Mouse (Mus musculus) hindbrain, embryonic 14.5 days (tissue): ENCODE results near the gene Cd24a. TPM values are rescaled to one million over a fixed set of nuclear protein-coding genes. Genes with fewer than 3 reads are reported as not detected.

Source experiments
- ATAC-seq: fragments of 200-750 bp; cut with Nextera tagmentation; 2 replicates; pipeline ENCODE4 v1.8.0; 2017; ENCODE audit warnings: moderate number of reproducible peaks, mild to moderate bottlenecking, moderate TSS enrichment, moderate library complexity; ENCODE audit not compliant: low FRiP score
- DNase-seq: peaks from one replicate; pipeline ENCODE4 v3.0.0-alpha.2; 2015; ENCODE audit warnings: low spot score
- H3K27ac ChIP-seq: fragments of 300-500 bp; sonication (generic); 2 replicates; pipeline ENCODE4 v1.5.1; 2014; ENCODE audit warnings: mild to moderate bottlenecking, moderate library complexity
- H3K27me3 ChIP-seq: fragments of 300-500 bp; sonication (generic); 2 replicates; pipeline ENCODE4 v1.6.1; 2014; ENCODE audit warnings: mild to moderate bottlenecking, low read length, mixed read lengths; ENCODE audit not compliant: control insufficient read depth, insufficient read depth
- H3K36me3 ChIP-seq: fragments of 300-500 bp; sonication (generic); replicated peaks from 2 replicates; pipeline ENCODE4 v1.6.1; 2014; ENCODE audit not compliant: control insufficient read depth, insufficient read depth
- H3K4me1 ChIP-seq: fragments of 300-500 bp; sonication (generic); replicated peaks from 2 replicates; pipeline ENCODE4 v1.6.1; 2014; ENCODE audit warnings: antibody characterized with exemption, low read length, mixed read lengths; ENCODE audit not compliant: control insufficient read depth, insufficient read depth
- H3K4me2 ChIP-seq: fragments of 300-500 bp; sonication (generic); replicated peaks from 2 replicates; pipeline ENCODE4 v1.6.1; 2014; ENCODE audit warnings: mild to moderate bottlenecking, moderate library complexity
- H3K4me3 ChIP-seq: fragments of 300-500 bp; sonication (generic); replicated peaks from 2 replicates; pipeline ENCODE4 v1.5.1; 2014; ENCODE audit warnings: mild to moderate bottlenecking, low read length
- H3K9ac ChIP-seq: fragments of 300-500 bp; sonication (generic); 2 replicates; pipeline ENCODE4 v1.6.1; 2014
- H3K9me3 ChIP-seq: fragments of 300-500 bp; sonication (generic); 2 replicates; pipeline ENCODE4 v1.6.1; 2016; ENCODE audit warnings: low read length; ENCODE audit not compliant: control insufficient read depth
- WGBS: fragments of 180-500 bp; shearing (Covaris S2); extraction: QIAGEN DNeasy Blood & Tissue Kit; methylation state at CpG from one replicate; pipeline ENCODE4 v1.1.7; 2014; 5-methylcytosine and 5-hydroxymethylcytosine counted together
- polyA plus RNA-seq: library from polyadenylated mRNA; unstranded; fragments of >200 nt; fragmentation: Nextera tagmentation; extraction: Ambion mirVana; gene quantifications from 2 replicates; pipeline ENCODE4 v1.2.1, GENCODE M21; 2014

Cd24a gene
- polyA plus RNA-seq, 1 experiment from 2014 or later, result 954 TPM

DNA sequence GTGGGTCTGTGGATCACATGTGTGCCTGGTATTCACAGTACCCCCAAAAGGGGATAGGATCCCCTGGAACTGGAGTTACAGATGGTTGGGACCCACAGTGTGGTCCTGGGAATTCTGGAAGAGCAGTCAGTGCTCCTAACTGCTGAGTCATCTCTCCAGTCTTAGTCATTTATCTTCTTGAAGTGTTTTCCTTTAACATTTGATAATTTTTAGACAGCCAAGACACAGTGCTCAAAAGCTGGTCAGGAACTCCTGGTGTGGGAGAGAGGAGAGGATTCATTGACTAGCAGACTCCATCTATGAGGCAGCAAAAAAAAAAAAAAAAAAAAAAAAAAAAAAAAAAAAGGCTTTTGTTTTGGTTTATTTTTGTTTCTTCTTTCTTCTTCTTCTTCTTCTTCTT is 33.0 kb downstream of the Cd24a start:
- H3K27ac ChIP-seq, result no peak overlapping the region
- H3K27me3 ChIP-seq, result no peaks in the 10 kb centered on the region
- H3K4me1 ChIP-seq, result no peaks in the 10 kb centered on the region
- DNase-seq (no peak), ATAC-seq (no peak)
- no peak overlapping the region for H3K4me3 ChIP-seq
- no peak overlapping the region for H3K4me2 ChIP-seq
- H3K36me3 ChIP-seq, result no peaks in the 10 kb centered on the region
- H3K9me3 ChIP-seq, result no peaks in the 10 kb centered on the region
- H3K9ac ChIP-seq, result no peak overlapping the region

DNA sequence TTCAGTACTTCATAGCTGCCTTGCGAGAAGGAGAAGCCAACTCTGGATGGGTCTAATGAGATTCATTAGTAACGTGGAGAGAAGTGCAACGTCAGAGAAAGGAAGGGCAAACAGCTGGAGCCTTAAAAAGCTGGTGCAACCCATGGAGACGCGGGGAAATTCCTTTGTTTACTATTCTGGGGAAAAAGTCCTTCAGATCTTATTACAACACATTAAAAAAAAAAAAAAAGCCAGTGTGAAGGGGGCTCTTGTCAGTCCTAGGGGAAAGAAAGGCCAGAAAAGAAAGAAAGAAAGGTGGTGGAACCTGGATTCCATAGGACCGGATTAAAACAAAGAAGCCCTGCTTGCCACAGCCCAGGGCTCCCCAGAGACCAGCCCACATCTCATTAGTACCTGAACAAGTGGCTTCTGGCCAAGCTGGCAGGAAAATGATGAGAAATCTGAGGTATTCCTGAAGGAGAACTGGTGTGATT is 41.0 kb downstream of the Cd24a start:
- DNase-seq, result peak; percentile 76
- Histone ChIP-seq H3K27ac (peak overlapping the region; percentile 82), H3K9me3 (no peaks in the 10 kb centered on the region), H3K4me3 (no peak overlapping the region), H3K4me2 (peak overlapping the region; percentile 25), H3K4me1 (peaks cover 17% of the 10 kb centered on the region), H3K36me3 (no peaks in the 10 kb centered on the region), H3K9ac (peak overlapping the region; percentile 1; the same call in 1 of the 2 replicates), H3K27me3 (no peaks in the 10 kb centered on the region)
- ATAC-seq, result peak; percentile 76
- WGBS, result under 1% methylated on average over 6 of the region's 6 CpGs

DNA sequence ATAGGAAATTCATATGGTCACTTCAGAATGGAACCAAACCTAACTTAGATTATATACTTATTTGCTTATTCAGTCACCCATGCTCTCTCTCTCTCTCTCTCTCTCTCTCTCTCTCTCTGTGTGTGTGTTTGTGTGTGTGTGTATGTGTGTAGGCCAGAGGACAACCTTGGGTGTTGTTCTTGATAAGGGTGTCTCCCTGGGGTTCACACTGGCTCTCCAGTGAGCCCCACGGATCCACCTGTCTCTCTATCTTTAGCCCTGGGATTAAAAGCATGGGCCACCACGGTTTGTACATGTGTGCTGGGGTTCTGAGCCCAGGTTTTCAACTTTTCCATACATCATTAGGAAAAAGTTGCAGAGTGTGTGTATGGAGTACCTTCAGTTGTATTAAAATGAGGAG is 41.9 kb downstream of the Cd24a start:
- Histone ChIP-seq H3K36me3 (no peaks in the 10 kb centered on the region), H3K4me2 (peak overlapping the region; percentile 25; the same call in 1 of the 2 replicates), H3K27ac (peak overlapping the region; percentile 82), H3K4me1 (peaks cover 17% of the 10 kb centered on the region), H3K9ac (0 out of 2 replicates have a peak overlapping the region, but pooled peaks have one; percentile 1), H3K9me3 (no peaks in the 10 kb centered on the region), H3K27me3 (no peaks in the 10 kb centered on the region), H3K4me3 (no peak overlapping the region)
- no peak for ATAC-seq
- WGBS, result 83% methylated on average over 2 of the region's 2 CpGs
- no peak for DNase-seq

DNA sequence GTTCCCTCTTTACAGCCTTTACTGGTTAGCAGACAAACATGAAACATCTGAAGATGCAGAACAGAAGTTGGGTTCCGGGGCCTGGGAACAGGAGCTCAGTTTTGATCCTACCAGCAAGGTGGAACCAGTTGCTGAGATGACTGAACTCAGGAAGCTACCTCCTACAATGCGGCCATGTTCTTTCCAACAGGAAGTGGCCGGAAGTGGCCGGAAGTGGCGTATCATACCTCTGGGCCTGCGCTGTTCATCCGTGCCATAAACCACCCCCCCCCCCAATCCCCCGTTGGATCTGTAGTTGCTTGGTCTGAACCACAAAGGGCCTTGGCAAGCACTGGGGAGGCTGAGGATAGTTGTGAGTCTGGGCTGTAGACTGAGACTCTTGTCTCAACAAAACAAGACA is 45.4 kb downstream of the Cd24a start:
- ATAC-seq, result no peak
- DNase-seq, result no peak
- 92% methylated on average over 8 of the region's 8 CpGs for whole genome bisulfite sequencing
- peaks cover 20% of the 10 kb centered on the region for H3K4me1 ChIP-seq
- no peaks in the 10 kb centered on the region for H3K36me3 ChIP-seq
- H3K4me2 ChIP-seq, result no peak overlapping the region
- H3K27me3 ChIP-seq, result no peaks in the 10 kb centered on the region
- H3K9ac ChIP-seq, result no peak overlapping the region
- no peaks in the 10 kb centered on the region for H3K9me3 ChIP-seq
- H3K4me3 ChIP-seq, result no peak overlapping the region
- no peak overlapping the region for H3K27ac ChIP-seq

DNA sequence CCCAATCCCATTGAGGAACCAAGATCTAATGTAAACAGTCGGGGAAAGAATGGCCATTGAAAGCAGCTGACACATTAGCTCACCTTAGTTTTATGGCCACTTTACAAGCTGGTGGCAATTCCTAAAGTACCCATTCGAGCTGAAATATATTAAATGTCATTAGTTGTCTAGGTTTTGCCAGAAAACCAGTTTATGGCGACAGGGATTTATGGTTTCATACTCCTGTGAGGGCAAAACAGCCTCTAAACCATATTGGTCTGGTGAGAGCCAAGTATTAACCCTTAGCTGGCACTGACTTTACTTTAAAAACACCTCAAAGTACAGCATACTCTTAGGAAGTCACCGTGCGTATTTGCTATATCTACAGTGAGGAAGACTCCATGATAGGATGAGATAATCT is 46.3 kb downstream of the Cd24a start:
- Histone ChIP-seq H3K36me3 (no peaks in the 10 kb centered on the region), H3K9me3 (no peaks in the 10 kb centered on the region), H3K9ac (no peak overlapping the region), H3K4me3 (no peak overlapping the region), H3K4me1 (peaks cover 11% of the 10 kb centered on the region), H3K4me2 (no peak overlapping the region), H3K27me3 (no peaks in the 10 kb centered on the region), H3K27ac (no peak overlapping the region)
- DNase-seq (no peak), ATAC-seq (no peak)
- 77% methylated on average over 5 of the region's 5 CpGs for WGBS

DNA sequence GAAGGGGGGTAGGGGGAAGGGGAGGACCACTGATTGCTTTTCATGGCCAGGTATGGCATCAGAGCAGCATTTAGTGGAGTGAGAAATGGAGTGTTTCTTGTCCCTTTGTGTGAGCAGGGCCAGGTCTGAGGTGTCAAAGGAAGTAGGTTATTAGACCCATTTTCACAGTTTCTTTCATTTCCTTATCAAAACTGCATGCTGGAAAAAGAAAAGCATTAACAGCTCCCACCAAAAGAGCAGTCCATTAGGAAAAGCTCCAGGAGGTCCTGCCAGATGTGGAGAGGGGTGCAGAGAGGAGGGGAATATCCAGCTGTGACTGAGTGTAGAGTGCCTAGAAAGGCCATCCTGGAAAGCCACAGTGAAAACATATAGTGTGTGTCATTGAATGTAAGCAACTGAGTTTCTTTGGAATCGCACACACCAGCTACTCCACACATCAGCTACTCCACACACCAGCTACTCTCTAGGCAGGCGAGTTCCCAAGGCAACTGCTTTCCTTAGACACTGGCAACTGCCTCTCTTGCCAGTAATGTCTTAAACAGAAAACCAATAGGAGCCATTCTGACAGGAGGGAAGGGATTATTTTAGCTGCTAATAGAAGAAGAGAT is 46.8 kb downstream of the Cd24a start:
- DNase-seq (no peak), ATAC-seq (no peak)
- Histone ChIP-seq H3K4me1 (peaks cover 6% of the 10 kb centered on the region), H3K27me3 (no peaks in the 10 kb centered on the region), H3K9ac (no peak overlapping the region), H3K27ac (peak overlapping the region; percentile 54; the same call in 1 of the 2 replicates), H3K36me3 (no peaks in the 10 kb centered on the region), H3K4me2 (no peak overlapping the region), H3K4me3 (no peak overlapping the region), H3K9me3 (no peaks in the 10 kb centered on the region)
- WGBS, result 52% methylated on average over 2 of the region's 2 CpGs

DNA sequence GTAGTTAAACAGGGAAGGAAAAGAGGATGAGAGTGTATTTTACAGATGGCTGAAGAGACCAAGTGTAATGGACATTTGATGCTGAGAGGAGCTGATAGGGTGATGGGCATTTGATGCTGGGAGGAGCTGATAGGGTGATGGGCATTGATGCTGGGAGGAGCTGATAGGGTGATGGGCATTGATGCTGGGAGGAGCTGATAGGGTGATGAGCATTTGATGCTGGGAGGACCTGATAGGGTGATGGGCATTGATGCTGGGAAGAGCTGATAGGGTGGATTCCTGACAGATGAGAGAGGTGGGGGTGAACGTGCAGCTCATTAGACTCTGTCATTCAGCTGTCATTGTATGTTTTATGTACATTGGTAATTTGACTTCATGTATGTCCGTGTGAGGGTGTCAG is 47.5 kb downstream of the Cd24a start:
- ATAC-seq (no peak), DNase-seq (no peak)
- Histone ChIP-seq H3K4me2 (no peak overlapping the region), H3K4me1 (peaks cover 3% of the 10 kb centered on the region), H3K36me3 (no peaks in the 10 kb centered on the region), H3K9me3 (no peaks in the 10 kb centered on the region), H3K9ac (no peak overlapping the region), H3K27me3 (no peaks in the 10 kb centered on the region), H3K27ac (peak overlapping the region; percentile 54), H3K4me3 (no peak overlapping the region)
- 76% methylated on average over 2 of the region's 2 CpGs for WGBS

DNA sequence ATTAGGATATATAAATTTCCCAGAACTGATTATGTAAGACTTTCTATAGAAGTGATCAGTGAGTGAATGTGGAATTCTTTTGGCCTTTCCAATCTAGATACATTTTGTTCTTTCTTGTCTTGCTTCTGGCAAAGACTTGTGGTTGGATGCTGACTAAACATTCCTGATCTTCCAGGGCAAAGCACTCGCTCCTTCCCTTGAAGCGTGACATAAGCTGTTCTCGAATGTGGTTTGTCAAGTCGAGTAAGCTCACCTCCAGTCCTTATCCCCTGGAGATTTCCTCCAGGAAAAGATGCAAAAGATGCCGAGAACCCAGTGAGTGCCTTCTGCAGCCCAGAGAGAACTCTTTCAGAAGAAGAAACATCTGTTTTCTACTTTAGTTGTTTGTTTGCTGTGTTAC is 51.1 kb downstream of the Cd24a start:
- DNase-seq, result no peak
- no peaks in the 10 kb centered on the region for H3K27me3 ChIP-seq
- WGBS, result 81% methylated on average over 5 of the region's 5 CpGs
- H3K4me2 ChIP-seq, result no peak overlapping the region
- H3K9ac ChIP-seq, result no peak overlapping the region
- H3K9me3 ChIP-seq, result no peaks in the 10 kb centered on the region
- H3K4me3 ChIP-seq, result no peak overlapping the region
- ATAC-seq, result no peak
- no peak overlapping the region for H3K27ac ChIP-seq
- no peaks in the 10 kb centered on the region for H3K36me3 ChIP-seq
- H3K4me1 ChIP-seq, result peaks cover 3% of the 10 kb centered on the region; the same call in 1 of the 2 replicates

DNA sequence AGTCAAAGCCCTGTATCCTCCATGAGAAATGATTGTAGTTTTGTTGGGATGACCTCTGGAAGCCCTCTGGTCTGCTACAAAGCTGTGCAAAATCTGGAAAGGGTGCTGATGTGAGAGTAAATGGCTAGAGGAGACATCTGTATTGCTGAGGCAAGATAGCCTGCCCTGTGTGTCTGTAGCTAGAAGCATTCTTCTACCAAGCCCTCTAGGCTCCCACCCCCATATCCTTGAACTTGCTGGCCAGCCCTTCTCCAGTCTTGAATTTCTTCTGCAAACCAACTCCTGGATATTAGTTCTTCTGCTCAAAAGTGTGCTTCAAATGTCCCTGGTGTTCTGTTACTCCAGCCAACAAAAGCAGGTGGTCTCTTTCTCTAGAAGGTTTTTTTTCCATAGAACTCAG is 51.8 kb downstream of the Cd24a start:
- H3K4me1 ChIP-seq, result peaks cover 3% of the 10 kb centered on the region; the same call in 1 of the 2 replicates
- H3K36me3 ChIP-seq, result no peaks in the 10 kb centered on the region
- no peak overlapping the region for H3K9ac ChIP-seq
- H3K9me3 ChIP-seq, result no peaks in the 10 kb centered on the region
- H3K27ac ChIP-seq, result no peak overlapping the region
- no peak overlapping the region for H3K4me3 ChIP-seq
- H3K27me3 ChIP-seq, result no peaks in the 10 kb centered on the region
- no peak overlapping the region for H3K4me2 ChIP-seq
- no peak for DNase-seq
- no peak for ATAC-seq

DNA sequence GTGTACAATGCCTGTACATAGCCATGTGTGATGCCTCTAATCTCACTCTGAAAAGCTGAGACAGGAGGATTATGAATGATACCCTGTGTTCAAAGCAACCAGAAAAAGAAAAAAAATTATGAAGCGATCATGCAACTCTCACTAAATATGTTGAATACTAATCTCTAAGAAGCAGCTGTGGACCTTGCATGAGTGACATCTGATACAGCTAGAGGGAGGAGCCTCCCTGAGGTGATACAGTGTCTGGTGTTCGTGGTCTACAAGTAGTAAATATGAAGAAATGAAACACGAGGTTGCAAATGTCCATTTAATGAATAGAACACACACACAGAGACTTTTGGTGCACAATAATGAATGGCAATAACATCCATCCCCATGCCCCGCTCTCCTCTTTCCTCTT is 52.5 kb downstream of the Cd24a start:
- no peak overlapping the region for H3K4me3 ChIP-seq
- H3K36me3 ChIP-seq, result no peaks in the 10 kb centered on the region
- H3K4me1 ChIP-seq, result peaks cover 3% of the 10 kb centered on the region; the same call in 1 of the 2 replicates
- H3K27me3 ChIP-seq, result no peaks in the 10 kb centered on the region
- H3K27ac ChIP-seq, result no peak overlapping the region
- H3K9me3 ChIP-seq, result no peaks in the 10 kb centered on the region
- H3K9ac ChIP-seq, result no peak overlapping the region
- no peak for DNase-seq
- no peak for ATAC-seq
- 74% methylated on average over 4 of the region's 4 CpGs for WGBS
- no peak overlapping the region for H3K4me2 ChIP-seq
